Mouse (Mus musculus) adrenal gland, adult 10 weeks (tissue): ENCODE data around the gene Celf3. TPM values are rescaled to one million over a fixed set of nuclear protein-coding genes. Genes with fewer than 3 reads are reported as not detected.

ENCODE experiments used
- polyA plus RNA-seq: library from polyadenylated mRNA; stranded (reverse); fragments of 350-450 nt; fragmentation: Illumina TruSeq; extraction: RNeasy Lipid Tissue Mini Kit (QIAGEN cat#74804); gene quantifications from one replicate; pipeline ENCODE4 v1.2.3, GENCODE M21; 2014; ENCODE audit warnings: low read depth, low replicate concordance

Celf3 gene
- 2.1 TPM for polyA plus RNA-seq

DNA sequence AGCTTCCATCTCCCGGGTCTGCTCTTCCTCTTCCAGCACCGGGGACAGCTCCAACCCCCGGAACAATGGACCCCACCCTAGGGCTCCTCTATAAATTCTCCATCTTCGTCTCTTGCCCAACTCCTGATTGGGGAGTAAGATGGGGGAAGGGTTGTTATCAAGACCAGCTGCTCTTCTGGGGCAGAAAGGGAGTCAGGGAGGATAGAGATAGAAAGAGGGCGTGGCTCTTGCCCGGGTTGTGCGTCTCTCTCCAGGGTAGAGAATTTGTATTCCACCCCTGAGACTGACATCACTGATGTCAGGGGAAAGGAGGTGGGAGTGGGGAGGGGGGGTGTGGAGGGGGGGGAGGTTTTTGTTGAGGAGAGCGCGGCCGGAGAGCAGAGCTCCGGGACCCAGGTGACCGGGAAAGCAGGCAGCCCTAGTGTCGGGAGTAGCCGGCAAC is at the start of gene Celf3:
TSS of gene Celf3 (plus strand) at position 315 of the 442 bp plus-strand sequence.

DNA sequence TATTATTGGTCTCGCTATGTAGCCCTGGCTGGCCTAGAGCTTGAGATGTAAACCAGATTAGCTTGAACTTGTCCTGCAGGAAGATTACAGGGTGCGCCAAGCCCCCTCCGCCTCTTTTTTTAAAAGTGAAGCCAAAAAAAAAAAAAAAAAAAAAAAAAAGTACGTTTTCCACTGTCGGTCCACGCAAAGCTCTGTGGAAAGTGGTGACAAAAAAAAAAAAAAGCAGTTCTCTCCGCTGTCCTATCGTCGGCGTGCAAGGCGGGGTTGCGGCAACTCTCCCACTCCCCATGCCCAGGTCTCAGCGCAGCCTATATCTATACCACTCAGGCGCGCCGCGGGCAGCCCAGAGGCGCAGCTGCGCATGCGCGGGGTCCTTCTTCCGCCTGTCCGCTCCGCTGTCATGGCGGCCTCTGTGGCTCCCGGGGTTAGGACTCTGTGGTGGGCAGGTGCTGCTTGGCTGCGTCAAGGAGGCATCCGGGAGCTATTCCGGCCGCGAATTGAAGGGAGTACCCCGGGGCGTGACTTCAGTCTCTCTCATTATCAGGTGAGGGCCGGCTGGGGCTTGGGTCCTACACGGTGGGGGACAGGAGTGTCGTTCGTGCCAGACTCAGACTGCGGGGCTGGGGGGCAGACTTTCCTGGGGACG is 35.0 kb upstream of the Celf3 start, which contains the start of gene Mrpl9:
TSS of gene Mrpl9 (plus strand) at position 368 of the 646 bp plus-strand sequence.

DNA sequence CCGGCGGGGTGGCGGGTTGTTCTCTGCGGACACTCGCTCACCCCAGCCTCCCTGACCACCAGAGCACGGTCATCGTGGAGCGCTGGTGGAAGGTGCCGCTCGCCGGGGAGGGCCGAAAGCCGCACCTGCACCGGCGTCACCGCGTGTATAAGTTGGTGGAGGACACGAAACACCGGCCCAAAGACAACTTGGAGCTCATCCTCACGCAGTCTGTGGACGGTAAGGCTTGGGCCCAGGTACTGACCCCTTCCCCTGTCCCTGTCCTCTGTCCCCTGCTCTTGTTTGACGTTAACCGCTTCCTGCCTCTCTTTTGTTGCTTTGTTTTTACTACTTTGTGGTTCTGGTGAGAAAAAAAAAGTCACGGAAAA is 34.5 kb upstream of the Celf3 start, which contains the start of gene Oaz3:
TSS of gene Oaz3 (minus strand) at position 319 of the 368 bp plus-strand sequence.

DNA sequence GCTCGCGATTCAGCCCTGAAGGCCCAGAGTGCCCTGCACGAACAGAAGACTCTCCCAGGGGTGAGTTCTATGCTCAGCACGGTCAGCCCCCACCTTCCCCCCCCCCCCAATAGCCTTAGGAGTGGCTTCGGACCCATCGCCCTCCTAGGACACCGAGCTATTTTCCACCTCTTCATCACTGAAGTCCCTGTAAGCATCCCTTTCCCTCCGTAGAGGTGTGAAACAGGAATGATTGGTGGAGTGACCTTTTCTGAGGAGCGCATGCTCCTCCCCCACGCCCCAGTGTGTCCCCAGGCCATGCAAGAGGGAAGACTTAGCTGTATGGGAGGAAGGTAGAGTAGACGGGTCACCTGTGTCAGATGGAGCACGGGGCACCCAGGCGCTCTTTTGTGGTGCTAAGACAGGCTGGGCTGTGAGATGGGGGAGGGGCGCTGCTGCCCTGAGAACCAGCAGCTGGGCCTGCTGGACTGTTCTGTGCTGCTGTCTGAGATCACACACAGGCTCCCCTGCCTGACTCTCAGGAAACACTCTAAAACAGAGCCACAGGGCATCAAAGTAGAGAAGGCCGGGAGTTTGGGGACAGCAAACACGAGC is 2.3 kb downstream of the Celf3 start, which contains the start of gene Riiad1:
TSS of gene Riiad1 (minus strand) at position 51 of the 594 bp plus-strand sequence.

Other genes with a start within 250 kb of the Celf3 start
- gene Gm4778, start 214.3 kb upstream of the Celf3 start, polyA plus RNA-seq = not detected
- 26.5 TPM for gene Them4, start 168.2 kb upstream of the Celf3 start, polyA plus RNA-seq
- gene Them5, start 136.2 kb upstream of the Celf3 start, polyA plus RNA-seq = not detected
- not detected for gene C2cd4d, start 115.9 kb upstream of the Celf3 start, polyA plus RNA-seq
- 11.3 TPM for gene Rorc, start 105.5 kb upstream of the Celf3 start, polyA plus RNA-seq
- 0.35 TPM for gene Lingo4, start 79.8 kb upstream of the Celf3 start, polyA plus RNA-seq
- 20.9 TPM for gene Tdrkh, start 65.0 kb upstream of the Celf3 start, polyA plus RNA-seq
- 56.4 TPM for gene Mrpl9, start 35.0 kb upstream of the Celf3 start, polyA plus RNA-seq
- gene Oaz3, start 34.4 kb upstream of the Celf3 start, polyA plus RNA-seq = not detected
- 3.1 TPM for gene Riiad1, start 2.0 kb downstream of the Celf3 start, polyA plus RNA-seq
- gene Snx27, start 104.4 kb downstream of the Celf3 start, polyA plus RNA-seq = 71.6 TPM
- not detected for gene Gm10972, start 164.8 kb downstream of the Celf3 start, polyA plus RNA-seq
- 6.3 TPM for gene Tuft1, start 180.6 kb downstream of the Celf3 start, polyA plus RNA-seq
- not detected for gene Selenbp2, start 215.3 kb downstream of the Celf3 start, polyA plus RNA-seq